Mouse (Mus musculus) embryonic fibroblast, embryonic 13.5 days (primary cell): ENCODE data around the gene F12.

Experiments
- CTCF ChIP-seq: IDR thresholded peaks from 2 replicates; pipeline ENCODE4 v1.5.1; 2011; ENCODE audit warnings: mild to moderate bottlenecking, control low read depth, low read length, moderate library complexity, borderline replicate concordance; ENCODE audit not compliant: insufficient read depth
- POLR2A ChIP-seq: IDR thresholded peaks from 2 replicates; pipeline ENCODE4 v1.6.1; 2011; ENCODE audit warnings: low read depth, mild to moderate bottlenecking, control low read depth, low read length, moderate library complexity

DNA sequence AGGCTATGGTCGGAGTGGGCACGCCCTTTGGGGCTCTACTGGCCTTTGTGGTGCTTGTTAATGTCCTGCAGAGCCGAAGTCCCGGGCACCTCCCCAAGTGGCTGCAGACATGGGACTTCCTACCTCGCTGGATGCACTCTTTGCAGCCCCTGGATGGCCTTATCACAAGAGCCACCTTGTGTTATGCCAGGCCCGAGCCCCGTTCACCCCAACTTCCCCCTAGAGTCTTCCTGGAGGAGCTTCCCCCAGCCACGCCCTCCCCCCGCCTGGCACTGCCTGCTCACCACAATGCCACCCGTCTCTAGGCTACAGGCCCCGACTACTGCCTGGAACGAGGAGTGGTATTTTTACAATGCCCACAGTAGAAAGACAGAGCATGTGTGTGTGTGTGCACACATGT lies 13.3 kb downstream of the F12 start:
- TF ChIP-seq CTCF (no peak), POLR2A (no peak)
